Mouse (Mus musculus): Measurements from ENCODE around the gene Tti1.

The Tti1 gene

GRCm38 (mm10) chr2:157944156-157944893 lies 83.9 kb downstream of the Tti1 start:
- TF ChIP-seq POU5F1 (IDR thresholded peaks at IDR 0.05; ENCODE audit: borderline replicate concordance, low read length): no peak
- no peak for TF ChIP-seq CTCF (conservative IDR thresholded peaks at IDR 0.05; ENCODE audit: low read length)
- TF ChIP-seq NANOG (IDR thresholded peaks at IDR 0.05; ENCODE audit: borderline replicate concordance, low read length): no peak
- Histone ChIP-seq H3K4me3 (replicated peaks; ENCODE audit: low read length) (peak overlapping the region; percentile 74), H3K36me3 (ENCODE audit: insufficient read depth, low read length) (no peaks in the 10 kb centered on the region), H3K4me1 (replicated peaks; ENCODE audit: low read depth, low read length) (peaks cover 49% of the 10 kb centered on the region), H3K27me3 (ENCODE audit: insufficient read depth, low read length) (peaks cover 42% of the 10 kb centered on the region), H3K9me3 (ENCODE audit: low read length) (no peaks in the 10 kb centered on the region)

DNA sequence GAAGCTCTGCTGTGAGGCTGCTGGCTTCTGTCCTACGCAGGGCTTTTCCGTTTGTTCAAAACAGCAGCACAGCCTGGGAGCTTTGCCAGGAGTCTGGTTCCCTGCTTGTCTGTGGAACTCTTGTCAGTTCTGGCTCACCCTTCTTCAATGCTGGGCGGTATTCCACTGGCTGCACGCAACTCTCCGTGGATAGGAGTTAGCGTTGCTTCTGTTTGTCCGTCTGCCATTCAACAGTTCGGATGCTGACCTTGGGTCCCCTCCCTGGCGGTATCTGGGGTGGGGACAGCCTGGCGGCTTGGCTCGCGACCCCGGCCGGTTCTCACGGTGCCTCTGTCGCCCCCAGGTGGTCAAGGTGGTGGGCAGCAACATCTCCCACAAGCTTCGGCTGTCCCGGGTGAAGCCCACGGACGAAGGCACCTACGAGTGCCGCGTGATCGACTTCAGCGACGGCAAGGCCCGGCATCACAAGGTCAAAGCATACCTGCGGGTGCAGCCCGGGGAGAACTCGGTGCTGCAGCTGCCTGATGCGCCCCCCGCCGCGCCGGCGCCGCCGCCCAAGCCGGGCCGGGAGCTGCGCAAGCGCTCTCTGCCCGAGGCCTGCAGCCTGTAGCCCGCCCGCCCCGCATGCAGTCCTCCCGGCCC lies 84.6 kb downstream of the Tti1 start:
- Histone ChIP-seq H3K27me3 (ENCODE audit: insufficient read depth, low read length) (peaks cover 49% of the 10 kb centered on the region), H3K4me1 (replicated peaks; ENCODE audit: low read depth, low read length) (peaks cover 49% of the 10 kb centered on the region), H3K4me3 (replicated peaks; ENCODE audit: low read length) (peak overlapping the region; percentile 74), H3K9me3 (ENCODE audit: low read length) (no peaks in the 10 kb centered on the region), H3K36me3 (ENCODE audit: insufficient read depth, low read length) (no peaks in the 10 kb centered on the region)
- TF ChIP-seq CTCF (conservative IDR thresholded peaks at IDR 0.05; ENCODE audit: low read length) (peak; percentile 45), POU5F1 (IDR thresholded peaks at IDR 0.05; ENCODE audit: borderline replicate concordance, low read length) (no peak)

DNA sequence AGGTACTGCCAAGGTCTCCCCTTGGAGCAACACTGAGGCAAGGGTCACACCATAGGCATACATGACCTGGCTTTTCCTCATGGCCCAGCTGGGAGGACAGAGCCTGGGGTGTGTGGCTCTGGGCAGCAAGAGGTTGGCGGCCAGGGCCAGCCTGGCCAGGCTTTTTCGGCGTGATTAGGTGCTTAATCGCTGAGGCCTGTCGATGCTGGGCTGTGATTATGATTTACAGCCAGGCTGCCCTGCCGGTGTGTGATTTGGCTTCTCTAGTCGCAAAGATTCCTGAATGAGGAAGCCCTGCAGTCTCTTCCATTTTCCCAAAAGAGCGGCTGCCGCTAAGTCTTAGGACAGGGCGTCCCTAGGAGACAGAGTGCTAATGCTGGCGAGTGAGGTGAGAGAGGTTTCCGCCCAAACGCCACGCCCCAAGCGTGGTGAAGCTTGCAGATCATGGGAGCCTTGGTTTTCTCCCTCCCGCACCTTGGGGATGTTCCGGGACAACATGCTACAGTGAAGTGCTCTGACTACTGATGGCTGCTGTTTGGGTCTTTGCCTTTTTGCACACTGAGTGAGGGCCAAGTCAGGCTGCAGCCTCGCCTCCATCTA lies 87.5 kb downstream of the Tti1 start:
- Histone ChIP-seq H3K36me3 (ENCODE audit: insufficient read depth, low read length) (no peaks in the 10 kb centered on the region), H3K4me3 (replicated peaks; ENCODE audit: low read length) (peak overlapping the region; percentile 73), H3K27me3 (ENCODE audit: insufficient read depth, low read length) (peaks cover 59% of the 10 kb centered on the region), H3K4me1 (replicated peaks; ENCODE audit: low read depth, low read length) (peaks cover 41% of the 10 kb centered on the region), H3K9me3 (ENCODE audit: low read length) (no peaks in the 10 kb centered on the region)
- TF ChIP-seq CTCF (conservative IDR thresholded peaks at IDR 0.05; ENCODE audit: low read length) (no peak), NANOG (IDR thresholded peaks at IDR 0.05; ENCODE audit: borderline replicate concordance, low read length) (no peak), POU5F1 (IDR thresholded peaks at IDR 0.05; ENCODE audit: borderline replicate concordance, low read length) (no peak)

GRCm38 (mm10) chr2:157936676-157937075 lies 91.6 kb downstream of the Tti1 start:
- Histone ChIP-seq H3K36me3 (ENCODE audit: insufficient read depth, low read length) (no peaks in the 10 kb centered on the region), H3K27me3 (ENCODE audit: insufficient read depth, low read length) (peaks cover 41% of the 10 kb centered on the region), H3K4me1 (replicated peaks; ENCODE audit: low read depth, low read length) (peaks cover 40% of the 10 kb centered on the region), H3K9me3 (ENCODE audit: low read length) (no peaks in the 10 kb centered on the region), H3K4me3 (replicated peaks; ENCODE audit: low read length) (no peak overlapping the region)
- TF ChIP-seq POU5F1 (IDR thresholded peaks at IDR 0.05; ENCODE audit: borderline replicate concordance, low read length) (no peak), CTCF (conservative IDR thresholded peaks at IDR 0.05; ENCODE audit: low read length) (peak; percentile 87), NANOG (IDR thresholded peaks at IDR 0.05; ENCODE audit: borderline replicate concordance, low read length) (no peak)

GRCm38 (mm10) chr2:157935444-157936171 lies 92.6 kb downstream of the Tti1 start:
- no peak overlapping the region for H3K4me3 ChIP-seq (replicated peaks; ENCODE audit: low read length)
- TF ChIP-seq NANOG (IDR thresholded peaks at IDR 0.05; ENCODE audit: borderline replicate concordance, low read length) (no peak), POU5F1 (IDR thresholded peaks at IDR 0.05; ENCODE audit: borderline replicate concordance, low read length) (no peak), CTCF (conservative IDR thresholded peaks at IDR 0.05; ENCODE audit: low read length) (no peak)
- no peaks in the 10 kb centered on the region for H3K36me3 ChIP-seq (ENCODE audit: insufficient read depth, low read length)
- H3K27me3 ChIP-seq (ENCODE audit: insufficient read depth, low read length): peaks cover 30% of the 10 kb centered on the region
- no peaks in the 10 kb centered on the region for H3K9me3 ChIP-seq (ENCODE audit: low read length)
- H3K4me1 ChIP-seq (replicated peaks; ENCODE audit: low read depth, low read length): peaks cover 39% of the 10 kb centered on the region

- H3K36me3 ChIP-seq (ENCODE audit: insufficient read depth, low read length): no peaks in the 10 kb centered on the region
- H3K9me3 ChIP-seq (ENCODE audit: low read length): no peaks in the 10 kb centered on the region
- TF ChIP-seq NANOG (IDR thresholded peaks at IDR 0.05; ENCODE audit: borderline replicate concordance, low read length) (no peak), CTCF (conservative IDR thresholded peaks at IDR 0.05; ENCODE audit: low read length) (0 out of 2 replicates have a peak, but pooled peaks have one; percentile 9), POU5F1 (IDR thresholded peaks at IDR 0.05; ENCODE audit: borderline replicate concordance, low read length) (no peak)
- peaks cover 60% of the 10 kb centered on the region for H3K4me1 ChIP-seq (replicated peaks; ENCODE audit: low read depth, low read length)
- H3K4me3 ChIP-seq (replicated peaks; ENCODE audit: low read length): no peak overlapping the region
- H3K27me3 ChIP-seq (ENCODE audit: insufficient read depth, low read length): peaks cover 2% of the 10 kb centered on the region; the same call in 1 of the 2 replicates
Observed at GRCm38 (mm10) chr2:157932655-157933054, 95.6 kb downstream of the Tti1 start.
